Mouse (Mus musculus) hindbrain, embryonic 15.5 days (tissue): ENCODE measurements around the gene Notch4. TPM values are rescaled to one million over a fixed set of nuclear protein-coding genes. Genes with fewer than 3 reads are reported as not detected.
A peak's percentile ranks its signal among the peaks of the same experiment; 100 is the strongest.

Source experiments
- ATAC-seq: fragments of 200-750 bp; cut with Nextera tagmentation; 2 replicates; pipeline ENCODE4 v1.8.0; 2017; ENCODE audit warnings: low read depth, moderate number of reproducible peaks, moderate TSS enrichment; ENCODE audit not compliant: low FRiP score
- H3K27ac ChIP-seq: fragments of 300-500 bp; sonication (generic); replicated peaks from 2 replicates; pipeline ENCODE4 v1.5.1; 2015; ENCODE audit warnings: mild to moderate bottlenecking, inconsistent platforms
- H3K27me3 ChIP-seq: fragments of 300-500 bp; sonication (generic); 2 replicates; pipeline ENCODE4 v1.6.1; 2015; ENCODE audit warnings: control low read depth, inconsistent platforms
- H3K36me3 ChIP-seq: fragments of 300-500 bp; sonication (generic); 2 replicates; pipeline ENCODE4 v1.6.1; 2015; ENCODE audit warnings: control low read depth, inconsistent platforms
- H3K4me1 ChIP-seq: fragments of 300-500 bp; sonication (generic); replicated peaks from 2 replicates; pipeline ENCODE4 v1.6.1; 2015; ENCODE audit warnings: control low read depth, inconsistent platforms
- H3K4me2 ChIP-seq: fragments of 300-500 bp; sonication (generic); 2 replicates; pipeline ENCODE4 v1.6.1; 2015; ENCODE audit warnings: moderate library complexity, mild to moderate bottlenecking, inconsistent platforms
- H3K4me3 ChIP-seq: fragments of 300-500 bp; sonication (generic); 2 replicates; pipeline ENCODE4 v1.5.1; 2015; ENCODE audit warnings: mild to moderate bottlenecking, inconsistent platforms
- H3K9ac ChIP-seq: fragments of 300-500 bp; sonication (generic); 2 replicates; pipeline ENCODE4 v1.6.1; 2015; ENCODE audit warnings: inconsistent platforms
- H3K9me3 ChIP-seq: fragments of 300-500 bp; sonication (generic); 2 replicates; pipeline ENCODE4 v1.6.1; 2016; ENCODE audit warnings: control low read depth, inconsistent platforms
- WGBS: fragments of 180-500 bp; shearing (Covaris S2); methylation state at CpG from one replicate; pipeline ENCODE4 v1.1.7; 2015; 5-methylcytosine and 5-hydroxymethylcytosine counted together
- polyA plus RNA-seq: library from polyadenylated mRNA; unstranded; fragments of >200 nt; fragmentation: Nextera tagmentation; extraction: Ambion mirVana; gene quantifications from 2 replicates; pipeline ENCODE4 v1.2.1, GENCODE M21; 2015

Gene Notch4
- polyA plus RNA-seq, 1 experiment from 2014 or later, result 7.8 TPM

DNA sequence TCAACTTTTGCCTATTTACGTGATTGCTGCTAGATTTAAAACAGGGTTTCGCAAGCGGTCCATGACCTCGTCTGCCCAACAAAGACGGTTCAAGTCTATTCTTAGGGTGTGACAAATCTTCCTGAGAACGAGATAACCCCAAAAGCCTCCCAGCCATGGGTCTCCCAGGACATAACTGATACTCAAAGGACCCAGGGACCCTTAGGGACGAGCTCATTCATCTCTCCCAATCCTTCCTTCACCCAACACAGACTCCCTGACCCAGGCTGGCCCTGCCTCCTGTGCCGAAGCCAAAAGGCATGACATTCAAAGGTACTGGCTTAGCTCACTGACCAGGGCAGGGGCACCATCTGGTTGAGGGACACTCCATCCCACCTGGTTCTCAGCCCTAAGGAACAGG lies 7.7 kb upstream of the Notch4 start:
- no peaks in the 10 kb centered on the region for H3K36me3 ChIP-seq
- H3K4me1 ChIP-seq, result no peaks in the 10 kb centered on the region
- 85% methylated on average over 8 of the region's 8 CpGs for WGBS
- no peak overlapping the region for H3K27ac ChIP-seq
- H3K9ac ChIP-seq, result no peak overlapping the region
- H3K27me3 ChIP-seq, result no peaks in the 10 kb centered on the region
- H3K9me3 ChIP-seq, result no peaks in the 10 kb centered on the region
- ATAC-seq, result no peak
- H3K4me3 ChIP-seq, result no peak overlapping the region
- no peak overlapping the region for H3K4me2 ChIP-seq

DNA sequence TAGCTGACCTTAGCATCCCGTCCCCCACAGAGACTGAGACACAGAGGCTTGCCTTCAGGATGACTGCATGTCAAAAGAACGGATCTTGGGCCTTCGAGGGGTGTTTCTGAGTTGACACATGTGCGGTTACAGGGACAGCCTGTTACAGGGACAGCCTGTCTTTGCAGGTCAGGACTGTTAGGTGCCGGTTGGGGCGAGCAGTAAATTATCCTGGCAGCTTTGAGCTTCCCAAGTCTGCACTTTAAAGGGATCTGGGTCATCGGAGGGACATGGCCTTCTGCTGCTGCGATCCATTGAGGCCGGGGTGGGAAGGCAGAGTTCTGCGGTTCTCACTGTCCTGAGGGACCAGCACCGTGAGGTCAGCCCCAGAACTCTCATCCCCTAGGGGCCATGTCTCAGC lies 6.7 kb upstream of the Notch4 start:
- H3K4me1 ChIP-seq, result no peaks in the 10 kb centered on the region
- 78% methylated on average over 11 of the region's 11 CpGs for whole genome bisulfite sequencing
- ATAC-seq, result no peak
- H3K27ac ChIP-seq, result no peak overlapping the region
- H3K9me3 ChIP-seq, result no peaks in the 10 kb centered on the region
- no peak overlapping the region for H3K4me2 ChIP-seq
- H3K36me3 ChIP-seq, result no peaks in the 10 kb centered on the region
- H3K27me3 ChIP-seq, result no peaks in the 10 kb centered on the region
- no peak overlapping the region for H3K9ac ChIP-seq
- no peak overlapping the region for H3K4me3 ChIP-seq

DNA sequence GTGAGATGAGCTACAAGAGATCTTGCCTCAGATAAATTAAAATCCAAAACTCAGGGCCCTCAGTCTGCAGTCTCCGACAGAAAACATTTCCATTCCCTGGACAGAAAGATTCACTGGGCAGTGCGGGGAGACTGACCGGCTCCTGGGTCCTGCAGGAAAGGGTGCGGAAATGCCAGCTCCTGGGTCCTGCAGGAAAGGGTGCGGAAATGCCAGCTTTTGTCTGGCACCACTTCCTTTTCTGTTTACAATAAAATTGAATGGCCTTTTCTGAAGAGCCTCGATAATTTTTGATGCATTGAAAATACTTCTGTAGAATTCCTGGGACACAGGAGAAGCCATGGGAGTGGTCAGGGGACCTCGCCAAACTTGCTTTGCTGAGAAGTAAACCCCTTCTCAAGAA lies 5.0 kb upstream of the Notch4 start:
- ATAC-seq, result no peak
- Histone ChIP-seq H3K4me1 (no peaks in the 10 kb centered on the region), H3K4me3 (no peak overlapping the region), H3K27me3 (no peaks in the 10 kb centered on the region), H3K9me3 (no peaks in the 10 kb centered on the region), H3K36me3 (no peaks in the 10 kb centered on the region), H3K4me2 (no peak overlapping the region), H3K27ac (no peak overlapping the region), H3K9ac (no peak overlapping the region)
- 87% methylated on average over 7 of the region's 7 CpGs for WGBS

DNA sequence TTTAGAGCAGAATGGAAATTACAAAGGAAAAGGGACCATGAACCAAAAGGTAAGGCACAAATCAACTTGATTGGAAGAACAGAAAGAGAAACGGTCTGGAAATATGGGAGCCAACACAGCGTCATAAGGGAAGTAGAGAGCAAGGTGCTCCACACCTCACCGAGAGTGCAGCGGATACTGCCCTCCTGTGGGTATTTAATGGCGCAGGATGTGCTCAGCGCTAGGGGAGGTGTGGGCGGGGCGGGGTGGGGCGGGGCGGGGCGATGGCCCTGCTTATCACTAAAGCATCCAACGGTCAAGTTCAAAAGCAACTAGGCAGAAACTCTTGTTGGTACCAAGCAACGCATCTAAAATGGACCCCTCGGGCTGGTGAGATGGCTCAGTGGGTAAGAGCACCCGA lies 4.2 kb upstream of the Notch4 start:
- H3K4me3 ChIP-seq, result no peak overlapping the region
- no peaks in the 10 kb centered on the region for H3K9me3 ChIP-seq
- no peaks in the 10 kb centered on the region for H3K27me3 ChIP-seq
- WGBS, result 30% methylated on average over 15 of the region's 15 CpGs
- no peak overlapping the region for H3K9ac ChIP-seq
- no peak overlapping the region for H3K27ac ChIP-seq
- H3K36me3 ChIP-seq, result no peaks in the 10 kb centered on the region
- H3K4me1 ChIP-seq, result no peaks in the 10 kb centered on the region
- no peak overlapping the region for H3K4me2 ChIP-seq
- no peak for ATAC-seq

DNA sequence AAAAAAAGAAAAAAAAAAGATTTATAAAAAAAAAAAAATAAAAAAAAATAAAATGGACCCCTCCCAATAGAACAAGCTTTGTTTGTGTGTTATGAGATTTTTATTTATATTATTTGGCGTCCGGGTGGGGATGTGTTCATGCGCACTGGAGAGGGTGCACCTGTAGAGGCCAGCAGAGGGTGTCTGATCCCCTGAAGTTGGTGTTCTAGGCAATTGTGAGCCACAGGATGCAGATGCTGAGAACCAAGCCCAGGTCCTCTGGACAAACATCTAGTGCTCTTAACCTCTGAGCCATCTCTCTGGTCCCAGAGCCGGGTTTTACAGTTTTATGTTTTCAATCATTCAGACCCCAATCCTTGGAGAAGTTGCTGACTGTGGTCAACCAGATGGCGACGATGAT lies 3.6 kb upstream of the Notch4 start:
- H3K9ac ChIP-seq, result no peak overlapping the region
- no peak overlapping the region for H3K27ac ChIP-seq
- no peak overlapping the region for H3K4me3 ChIP-seq
- H3K4me2 ChIP-seq, result no peak overlapping the region
- 95% methylated on average over 6 of the region's 6 CpGs for WGBS
- no peaks in the 10 kb centered on the region for H3K4me1 ChIP-seq
- no peaks in the 10 kb centered on the region for H3K36me3 ChIP-seq
- H3K9me3 ChIP-seq, result no peaks in the 10 kb centered on the region
- H3K27me3 ChIP-seq, result no peaks in the 10 kb centered on the region
- ATAC-seq, result no peak

DNA sequence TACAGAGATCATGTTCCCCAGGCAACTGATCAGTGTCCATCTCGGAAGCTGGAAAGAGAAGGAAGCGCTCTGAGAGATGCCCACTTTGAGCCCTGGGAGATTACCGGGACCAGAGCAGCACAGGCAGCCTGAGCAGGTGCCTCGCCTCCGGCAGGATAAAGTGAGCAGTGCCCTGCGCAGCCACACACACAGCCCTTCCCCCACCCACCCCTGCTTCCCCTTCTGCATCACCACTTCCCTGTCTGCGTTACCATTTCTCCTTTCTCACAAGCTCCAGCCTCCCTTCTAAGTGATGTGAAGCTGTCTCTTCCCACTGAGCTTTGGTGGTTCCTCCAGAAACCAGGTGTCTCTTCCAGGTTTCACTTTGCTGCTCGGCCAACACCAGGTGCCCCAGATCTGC lies 2.9 kb upstream of the Notch4 start:
- Histone ChIP-seq H3K36me3 (no peaks in the 10 kb centered on the region), H3K27ac (no peak overlapping the region), H3K9ac (no peak overlapping the region), H3K27me3 (no peaks in the 10 kb centered on the region), H3K4me3 (no peak overlapping the region), H3K4me1 (no peaks in the 10 kb centered on the region), H3K9me3 (no peaks in the 10 kb centered on the region), H3K4me2 (no peak overlapping the region)
- ATAC-seq, result no peak
- WGBS, result 42% methylated on average over 8 of the region's 8 CpGs

DNA sequence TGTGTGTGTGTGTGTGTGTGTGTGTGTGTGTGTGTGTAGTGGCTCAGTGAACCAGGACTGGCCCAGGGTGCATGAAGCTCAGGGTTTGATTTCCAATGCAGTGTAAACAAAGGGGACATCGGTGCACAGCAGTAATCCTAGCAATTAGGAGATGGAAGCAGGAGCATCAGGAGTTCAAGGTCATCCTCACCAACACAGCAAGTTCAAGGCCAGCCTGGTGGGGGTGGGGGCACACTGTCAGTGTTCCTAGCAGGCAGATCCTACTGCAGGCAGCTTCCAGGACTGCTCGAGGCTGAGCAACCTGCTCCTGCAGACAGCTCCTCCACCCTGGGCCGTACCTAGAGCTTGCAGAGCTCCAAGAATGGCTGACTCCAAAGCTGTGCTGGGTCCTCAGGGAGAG lies 1.5 kb upstream of the Notch4 start:
- ATAC-seq, result no peak
- H3K9ac ChIP-seq, result no peak overlapping the region
- H3K4me1 ChIP-seq, result no peaks in the 10 kb centered on the region
- H3K4me2 ChIP-seq, result no peak overlapping the region
- no peaks in the 10 kb centered on the region for H3K9me3 ChIP-seq
- H3K4me3 ChIP-seq, result no peak overlapping the region
- 70% methylated on average over 3 of the region's 3 CpGs for WGBS
- H3K27me3 ChIP-seq, result no peaks in the 10 kb centered on the region
- H3K27ac ChIP-seq, result no peak overlapping the region
- no peaks in the 10 kb centered on the region for H3K36me3 ChIP-seq

DNA sequence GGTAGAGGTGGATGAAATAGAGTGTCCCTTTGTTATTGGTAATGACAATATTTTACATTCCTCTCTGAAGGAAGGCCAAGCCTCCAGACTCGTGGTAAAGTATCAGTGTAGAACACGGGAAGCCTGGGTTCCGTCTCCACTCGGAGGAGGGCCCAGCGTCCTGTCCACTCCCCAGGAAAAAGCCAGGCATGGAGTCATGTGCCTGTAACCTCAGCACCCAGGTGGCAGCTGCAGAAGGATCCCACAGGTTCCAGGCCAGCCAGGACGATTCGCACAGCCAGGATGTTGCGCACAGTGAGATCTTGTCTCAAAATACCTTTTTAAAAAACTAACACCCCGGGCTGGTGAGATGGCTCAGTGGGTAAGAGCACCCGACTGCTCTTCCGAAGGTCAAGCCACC lies 714 bp upstream of the Notch4 start:
- ATAC-seq, result no peak
- no peak overlapping the region for H3K4me3 ChIP-seq

DNA sequence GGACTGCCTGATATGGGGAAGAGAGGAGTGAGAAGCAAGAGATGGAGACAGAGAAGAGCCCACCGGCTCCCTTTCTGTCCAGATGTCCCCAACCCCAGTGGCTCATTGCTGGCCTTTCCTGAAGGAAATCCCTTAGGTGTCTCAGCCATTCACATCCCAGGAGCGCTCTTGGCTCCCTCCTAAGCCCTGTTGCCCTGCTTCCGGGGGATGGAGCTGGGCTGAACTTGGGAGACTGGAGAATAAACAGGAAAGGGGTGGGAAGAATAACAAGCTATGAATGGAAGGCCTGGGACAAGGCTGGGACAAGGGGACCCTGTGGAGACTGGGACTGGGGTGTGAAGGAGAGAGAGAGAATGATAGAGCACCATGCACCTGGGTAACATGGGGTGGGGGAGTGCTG lies 728 bp downstream of the Notch4 start:
- Histone ChIP-seq H3K9me3 (no peaks in the 10 kb centered on the region), H3K27me3 (no peaks in the 10 kb centered on the region), H3K4me3 (no peak overlapping the region), H3K9ac (no peak overlapping the region), H3K4me2 (peak overlapping the region; percentile 14), H3K36me3 (no peaks in the 10 kb centered on the region), H3K4me1 (no peaks in the 10 kb centered on the region), H3K27ac (peak overlapping the region; percentile 42; the same call in 1 of the 2 replicates)
- ATAC-seq, result no peak
- 53% methylated on average over 3 of the region's 3 CpGs for WGBS

More for the DNA sequence above, 714 bp upstream of the Notch4 start:
- no peaks in the 10 kb centered on the region for H3K36me3 ChIP-seq
- 79% methylated on average over 11 of the region's 11 CpGs for WGBS
- H3K4me2 ChIP-seq, result no peak overlapping the region
- no peak overlapping the region for H3K27ac ChIP-seq
- H3K9me3 ChIP-seq, result no peaks in the 10 kb centered on the region
- H3K4me1 ChIP-seq, result no peaks in the 10 kb centered on the region
- no peak overlapping the region for H3K9ac ChIP-seq
- H3K27me3 ChIP-seq, result no peaks in the 10 kb centered on the region

DNA sequence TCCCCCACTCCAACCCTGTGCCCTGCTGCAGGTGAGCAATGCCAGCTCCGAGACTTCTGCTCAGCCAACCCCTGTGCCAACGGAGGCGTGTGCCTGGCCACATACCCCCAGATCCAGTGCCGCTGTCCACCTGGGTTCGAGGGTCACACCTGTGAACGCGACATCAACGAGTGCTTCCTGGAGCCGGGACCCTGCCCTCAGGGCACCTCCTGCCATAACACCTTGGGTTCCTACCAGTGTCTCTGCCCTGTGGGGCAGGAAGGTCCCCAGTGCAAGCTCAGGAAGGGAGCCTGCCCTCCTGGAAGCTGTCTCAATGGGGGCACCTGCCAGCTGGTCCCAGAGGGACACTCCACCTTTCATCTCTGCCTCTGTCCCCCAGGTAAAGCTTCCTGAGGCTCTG lies 3.2 kb downstream of the Notch4 start:
- ATAC-seq, result no peak
- no peaks in the 10 kb centered on the region for H3K36me3 ChIP-seq
- no peak overlapping the region for H3K9ac ChIP-seq
- H3K9me3 ChIP-seq, result no peaks in the 10 kb centered on the region
- no peaks in the 10 kb centered on the region for H3K4me1 ChIP-seq
- no peak overlapping the region for H3K4me2 ChIP-seq
- no peak overlapping the region for H3K27ac ChIP-seq
- H3K4me3 ChIP-seq, result no peak overlapping the region
- H3K27me3 ChIP-seq, result no peaks in the 10 kb centered on the region
- 72% methylated on average over 9 of the region's 9 CpGs for WGBS

DNA sequence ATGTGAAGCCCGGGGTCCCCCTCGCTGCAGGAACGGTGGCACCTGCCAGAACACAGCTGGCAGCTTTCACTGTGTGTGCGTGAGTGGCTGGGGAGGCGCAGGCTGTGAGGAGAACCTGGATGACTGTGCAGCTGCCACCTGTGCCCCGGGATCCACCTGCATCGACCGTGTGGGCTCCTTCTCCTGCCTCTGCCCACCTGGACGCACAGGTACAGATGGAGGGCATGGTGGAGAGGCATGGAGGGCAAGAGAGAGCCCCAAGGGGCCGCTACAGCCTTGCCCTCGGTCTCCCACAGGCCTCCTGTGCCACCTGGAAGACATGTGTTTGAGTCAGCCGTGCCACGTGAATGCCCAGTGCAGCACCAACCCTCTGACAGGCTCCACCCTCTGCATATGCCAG lies 4.4 kb downstream of the Notch4 start:
- WGBS, result 79% methylated on average over 13 of the region's 13 CpGs
- no peaks in the 10 kb centered on the region for H3K27me3 ChIP-seq
- H3K36me3 ChIP-seq, result no peaks in the 10 kb centered on the region
- no peak overlapping the region for H3K27ac ChIP-seq
- no peaks in the 10 kb centered on the region for H3K9me3 ChIP-seq
- ATAC-seq, result no peak
- H3K4me3 ChIP-seq, result no peak overlapping the region
- no peaks in the 10 kb centered on the region for H3K4me1 ChIP-seq
- H3K9ac ChIP-seq, result no peak overlapping the region
- H3K4me2 ChIP-seq, result no peak overlapping the region

DNA sequence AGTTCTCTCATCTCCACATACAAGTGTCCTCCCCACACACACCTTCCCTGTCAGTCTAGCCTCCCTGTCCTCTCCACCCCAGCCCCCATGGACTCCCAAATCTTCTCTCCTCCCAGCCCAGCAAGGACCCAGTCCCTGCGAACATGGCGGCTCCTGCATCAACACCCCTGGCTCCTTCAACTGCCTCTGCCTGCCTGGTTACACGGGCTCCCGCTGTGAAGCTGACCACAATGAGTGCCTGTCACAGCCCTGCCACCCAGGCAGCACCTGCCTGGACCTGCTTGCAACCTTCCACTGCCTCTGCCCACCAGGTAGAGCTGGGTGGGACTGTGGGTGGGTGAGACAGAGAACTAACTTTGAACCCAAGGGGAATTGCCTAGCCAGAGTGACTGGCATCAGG lies 5.9 kb downstream of the Notch4 start:
- H3K9ac ChIP-seq, result no peak overlapping the region
- 66% methylated on average over 4 of the region's 4 CpGs for WGBS
- no peaks in the 10 kb centered on the region for H3K27me3 ChIP-seq
- H3K4me1 ChIP-seq, result no peaks in the 10 kb centered on the region
- H3K4me3 ChIP-seq, result no peak overlapping the region
- no peaks in the 10 kb centered on the region for H3K36me3 ChIP-seq
- no peak for ATAC-seq
- no peak overlapping the region for H3K27ac ChIP-seq
- no peak overlapping the region for H3K4me2 ChIP-seq
- H3K9me3 ChIP-seq, result no peaks in the 10 kb centered on the region

DNA sequence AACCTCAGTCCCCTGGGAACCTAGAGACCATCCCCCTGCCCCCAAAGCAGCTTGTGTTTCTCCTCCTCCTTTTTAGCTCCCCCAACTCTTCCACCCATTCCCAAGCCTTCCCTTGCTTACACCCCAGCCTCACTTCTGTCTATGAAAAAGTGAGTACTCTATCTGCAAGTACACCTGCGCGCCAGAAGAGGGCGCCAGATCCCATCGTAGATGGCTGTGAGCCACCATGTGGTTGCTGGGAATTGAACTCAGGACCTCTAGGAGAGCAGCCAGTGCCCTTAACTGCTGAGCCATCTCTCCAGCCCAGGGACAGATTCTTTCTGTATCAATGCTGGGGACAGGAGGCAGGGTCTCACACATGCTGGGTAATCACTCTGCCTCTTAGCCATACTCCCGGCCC lies 7.8 kb downstream of the Notch4 start:
- H3K9me3 ChIP-seq, result no peaks in the 10 kb centered on the region
- H3K27ac ChIP-seq, result no peak overlapping the region
- H3K36me3 ChIP-seq, result no peaks in the 10 kb centered on the region
- H3K9ac ChIP-seq, result no peak overlapping the region
- no peaks in the 10 kb centered on the region for H3K27me3 ChIP-seq
- H3K4me3 ChIP-seq, result no peak overlapping the region
- H3K4me1 ChIP-seq, result no peaks in the 10 kb centered on the region
- 15% methylated on average over 5 of the region's 5 CpGs for WGBS
- H3K4me2 ChIP-seq, result no peak overlapping the region
- no peak for ATAC-seq
